In genomic region chr19:3334550-3334949, GRCm38 (mm10) we compare ENCODE assay signal across 13 mouse cellular contexts. TPM values are rescaled to one million over a fixed set of nuclear protein-coding genes. Genes with fewer than 3 reads are reported as not detected.
DNase-seq lines count a peak whose midpoint lies in the region; ATAC-seq and TF ChIP-seq lines count a peak whose summit lies in the region.
"Had no signal": no experiment of that assay in that cellular context is flagged by ENCODE, and none has a peak within 500 bp of the region (broad histone marks: within the 10 kb centered on the region; RNA-seq: fewer than 3 reads in every experiment).

No protein-coding gene starts in this region.

- TF ChIP-seq POLR2A in kidney, adult 2 months (IDR thresholded peaks at IDR 0.05; ENCODE audit: low read depth, low read length): no peak

- WGBS in kidney, adult 2 months: 52% methylated on average over 4 of the region's 4 CpGs
- 72% methylated on average over 4 of the region's 4 CpGs for WGBS in intestine, embryonic 15.5 days
- WGBS in liver, postnatal 0 days (ENCODE audit: insufficient replicate concordance): 45% methylated on average over 4 of the region's 4 CpGs

- no peak for TF ChIP-seq EP300 in liver, postnatal 0 days (IDR thresholded peaks at IDR 0.05; ENCODE audit: low read depth)

- no peak overlapping the region for H3K9ac ChIP-seq in intestine, embryonic 15.5 days
- 0 out of 2 replicates have a peak overlapping the region, but pooled peaks have one; percentile 21 for H3K9ac ChIP-seq in liver, postnatal 0 days (replicated peaks)
- H3K9ac ChIP-seq: limb, embryonic 13.5 days had no signal

- TF ChIP-seq CTCF in kidney, adult 2 months (conservative IDR thresholded peaks at IDR 0.05; ENCODE audit: insufficient read depth, insufficient read length, low read depth, low read length): no peak
- no peak for TF ChIP-seq CTCF in G1E (IDR thresholded peaks at IDR 0.05; ENCODE audit: low read depth, low read length)
- no peak for TF ChIP-seq CTCF in liver, postnatal 0 days (IDR thresholded peaks at IDR 0.05; ENCODE audit: low read depth)

- ATAC-seq in G1E (ENCODE audit: extremely low read depth, insufficient number of reproducible peaks, low FRiP score, poor library complexity, severe bottlenecking): peak; percentile 37; the same call in 1 of the 2 replicates
- ATAC-seq in intestine, embryonic 15.5 days: peak; percentile 44
- peak; percentile 14 for ATAC-seq in liver, postnatal 0 days

- H3K27ac ChIP-seq in kidney, adult 2 months (ENCODE audit: insufficient read depth, low read depth, low read length): peak overlapping the region; percentile 27
- peak overlapping the region; percentile 70 for H3K27ac ChIP-seq in intestine, embryonic 15.5 days
- peak overlapping the region; percentile 72 for H3K27ac ChIP-seq in liver, postnatal 0 days (ENCODE audit: low read depth)
- H3K27ac ChIP-seq: limb, embryonic 13.5 days had no signal

- H3K4me3 ChIP-seq in kidney, adult 2 months (ENCODE audit: insufficient read depth, low read depth, low read length): no peak overlapping the region
- H3K4me3 ChIP-seq in G1E (ENCODE audit: low read depth, low read length): peak overlapping the region; percentile 66; the same call in 1 of the 2 replicates
- no peak overlapping the region for H3K4me3 ChIP-seq in intestine, embryonic 15.5 days (replicated peaks)
- no peak overlapping the region for H3K4me3 ChIP-seq in liver, postnatal 0 days (ENCODE audit: low read depth, low read length)
- H3K4me3 ChIP-seq: limb, embryonic 13.5 days had no signal

- no peaks in the 10 kb centered on the region for H3K27me3 ChIP-seq in kidney, adult 2 months (replicated peaks; ENCODE audit: control insufficient read depth, insufficient read depth, low read length)
- H3K27me3 ChIP-seq in G1E (ENCODE audit: insufficient read depth, low read length): no peaks in the 10 kb centered on the region
- no peaks in the 10 kb centered on the region for H3K27me3 ChIP-seq in intestine, embryonic 15.5 days (replicated peaks)
- H3K27me3 ChIP-seq in liver, postnatal 0 days (ENCODE audit: insufficient read depth, low read length): no peaks in the 10 kb centered on the region
- H3K27me3 ChIP-seq: limb, embryonic 13.5 days had no signal

- H3K36me3 ChIP-seq in kidney, adult 2 months (ENCODE audit: control insufficient read depth, insufficient read depth, low read length): no peaks in the 10 kb centered on the region
- H3K36me3 ChIP-seq in G1E (replicated peaks): peaks cover 35% of the 10 kb centered on the region
- H3K36me3 ChIP-seq in intestine, embryonic 15.5 days: no peaks in the 10 kb centered on the region
- no peaks in the 10 kb centered on the region; the same call in none of the 2 replicates for H3K36me3 ChIP-seq in liver, postnatal 0 days (replicated peaks; ENCODE audit: insufficient read depth, low read length)
- H3K36me3 ChIP-seq: limb, embryonic 13.5 days had no signal

- H3K9me3 ChIP-seq in G1E (replicated peaks): no peaks in the 10 kb centered on the region
- no peaks in the 10 kb centered on the region for H3K9me3 ChIP-seq in intestine, embryonic 15.5 days
- H3K9me3 ChIP-seq in liver, postnatal 0 days (ENCODE audit: low read length): no peaks in the 10 kb centered on the region
- H3K9me3 ChIP-seq: limb, embryonic 13.5 days had no signal

- peak overlapping the region; percentile 28; the same call in 1 of the 2 replicates for H3K4me2 ChIP-seq in intestine, embryonic 15.5 days (replicated peaks)
- peak overlapping the region; percentile 24; the same call in 1 of the 2 replicates for H3K4me2 ChIP-seq in liver, postnatal 0 days (ENCODE audit: low read depth, low read length)
- H3K4me2 ChIP-seq: limb, embryonic 13.5 days had no signal

- H3K4me1 ChIP-seq in kidney, adult 2 months (ENCODE audit: control insufficient read depth, insufficient read depth, low read length): peaks cover 64% of the 10 kb centered on the region
- H3K4me1 ChIP-seq in G1E (ENCODE audit: insufficient read depth, low read depth, low read length): peaks cover 64% of the 10 kb centered on the region
- 0 out of 2 replicates have a peak, but pooled peaks cover 22% of the 10 kb centered on the region for H3K4me1 ChIP-seq in intestine, embryonic 15.5 days (replicated peaks)
- H3K4me1 ChIP-seq in liver, postnatal 0 days (ENCODE audit: insufficient read depth): peaks cover 54% of the 10 kb centered on the region
- H3K4me1 ChIP-seq: limb, embryonic 13.5 days had no signal

- no peak for DNase-seq in kidney, adult 2 months
- DNase-seq in kidney, adult 8-10 months: no peak
- no peak for DNase-seq in G1E (ENCODE audit: low spot score)
- DNase-seq in liver, postnatal 0 days: no peak
- no peak for DNase-seq in yolk sac, embryonic 10.5 days (ENCODE audit: low spot score)
- no peak for DNase-seq in gastrocnemius, adult 8-10 months (ENCODE audit: low spot score in 2 of 2)
- DNase-seq in Muller cell, postnatal 12 days (ENCODE audit: inconsistent ontology term): no peak
- DNase-seq: cerebellum, adult 9-10 months; heart, adult 18-20 months; heart, postnatal 10 days; lung, postnatal 36 days had no signal

RNA-seq across cellular contexts. Expression of gene Cpt1a, which starts 12.4 kb away (rescaled TPM):
- 232 and 272 TPM in 2 replicates for polyA plus RNA-seq in kidney, adult 2 months (2012; rRNA removed)
- 15.0 and 15.5 TPM in 2 replicates for total RNA-seq in G1E (2014; fragmentation: Nextera tagmentation)
- 21.2 and 22.3 TPM in 2 replicates for total RNA-seq in G1E (2017)
- polyA plus RNA-seq in G1E (2012): 3.2 and 4.1 TPM in 2 replicates
- 30.8 and 31.8 TPM in 2 replicates for polyA plus RNA-seq in intestine, embryonic 15.5 days (2015; fragmentation: Nextera tagmentation; extraction: Ambion mirVana)
- 139 and 140 TPM in 2 replicates for polyA plus RNA-seq in liver, postnatal 0 days (2015; fragmentation: Nextera tagmentation; extraction: Ambion mirVana)
- total RNA-seq in gastrocnemius, adult 8-10 months (2022): 1 to 10 TPM; 6.4 to 9.3 (median 7.5) TPM

RNA-seq across cellular contexts. Expression of gene Ighmbp2, which starts 51.7 kb away (rescaled TPM):
- 3.5 and 4.1 TPM in 2 replicates for polyA plus RNA-seq in kidney, adult 2 months (2012; rRNA removed)
- 2.8 and 6.5 TPM in 2 replicates for total RNA-seq in G1E (2014; fragmentation: Nextera tagmentation)
- total RNA-seq in G1E (2017): 5.1 and 5.6 TPM in 2 replicates
- 10.6 and 12.0 TPM in 2 replicates for polyA plus RNA-seq in G1E (2012)
- polyA plus RNA-seq in intestine, embryonic 15.5 days (2015; fragmentation: Nextera tagmentation; extraction: Ambion mirVana): 7.7 and 8.8 TPM in 2 replicates
- polyA plus RNA-seq in liver, postnatal 0 days (2015; fragmentation: Nextera tagmentation; extraction: Ambion mirVana): 1.4 and 1.8 TPM in 2 replicates
- total RNA-seq in gastrocnemius, adult 8-10 months (2022): 1 to 10 TPM; 4.2 to 5.5 (median 4.6) TPM

RNA-seq across cellular contexts. Expression of gene Mrpl21, which starts 51.8 kb away (rescaled TPM):
- 61.4 and 75.0 TPM in 2 replicates for polyA plus RNA-seq in kidney, adult 2 months (2012; rRNA removed)
- total RNA-seq in G1E (2014; fragmentation: Nextera tagmentation): 54.5 and 57.3 TPM in 2 replicates
- 92.9 and 105 TPM in 2 replicates for total RNA-seq in G1E (2017)
- polyA plus RNA-seq in G1E (2012): 6.9 and 27.4 TPM in 2 replicates
- 127 and 138 TPM in 2 replicates for polyA plus RNA-seq in intestine, embryonic 15.5 days (2015; fragmentation: Nextera tagmentation; extraction: Ambion mirVana)
- 43.9 and 45.5 TPM in 2 replicates for polyA plus RNA-seq in liver, postnatal 0 days (2015; fragmentation: Nextera tagmentation; extraction: Ambion mirVana)
- 10 to 100 TPM; 51.7 to 58.8 (median 58.0) TPM for total RNA-seq in gastrocnemius, adult 8-10 months (2022)

RNA-seq across cellular contexts. Expression of gene Tesmin, which starts 54.1 kb away (rescaled TPM):
- 0.24 and 0.25 TPM in 2 replicates for polyA plus RNA-seq in kidney, adult 2 months (2012; rRNA removed)
- total RNA-seq in G1E (2014; fragmentation: Nextera tagmentation) (not detected in 2 replicates), G1E (2017) (0.33 and 0.52 TPM in 2 replicates)
- polyA plus RNA-seq in G1E (2012): 0.17 and 0.25 TPM in 2 replicates
- polyA plus RNA-seq in intestine, embryonic 15.5 days (2015; fragmentation: Nextera tagmentation; extraction: Ambion mirVana): 0.24 and 0.27 TPM in 2 replicates
- 0.80 and 0.91 TPM in 2 replicates for polyA plus RNA-seq in liver, postnatal 0 days (2015; fragmentation: Nextera tagmentation; extraction: Ambion mirVana)
- total RNA-seq in gastrocnemius, adult 8-10 months (2022): under 1 TPM; 0.22 to 0.64 (median 0.42) TPM
